Mouse (Mus musculus) limb, embryonic 10.5 days (tissue): ENCODE measurements around the gene Slc22a13. TPM values are rescaled to one million over a fixed set of nuclear protein-coding genes. Genes with fewer than 3 reads are reported as not detected.

Source experiments
- DNase-seq: peaks from one replicate; pipeline ENCODE4 v3.0.0-alpha.2; 2017; ENCODE audit warnings: low spot score
- H3K27ac ChIP-seq: fragments of 300-500 bp; sonication (generic); 2 replicates; pipeline ENCODE4 v1.5.1; 2016; ENCODE audit warnings: mild to moderate bottlenecking
- H3K27me3 ChIP-seq: fragments of 300-500 bp; sonication (generic); 2 replicates; pipeline ENCODE4 v1.6.1; 2016; ENCODE audit warnings: low read depth, mild to moderate bottlenecking; ENCODE audit not compliant: poor library complexity, severe bottlenecking
- H3K36me3 ChIP-seq: fragments of 300-500 bp; sonication (generic); 2 replicates; pipeline ENCODE4 v1.6.1; 2016; ENCODE audit warnings: mild to moderate bottlenecking, moderate library complexity
- H3K4me1 ChIP-seq: fragments of 300-500 bp; sonication (generic); 2 replicates; pipeline ENCODE4 v1.6.1; 2016
- H3K4me3 ChIP-seq: fragments of 300-500 bp; sonication (generic); 2 replicates; pipeline ENCODE4 v1.5.1; 2016; ENCODE audit warnings: mild to moderate bottlenecking, moderate library complexity
- H3K9me3 ChIP-seq: fragments of 300-500 bp; sonication (generic); replicated peaks from 2 replicates; pipeline ENCODE4 v1.6.1; 2016; ENCODE audit warnings: mild to moderate bottlenecking
- WGBS: fragments of 180-500 bp; shearing (Covaris S2); methylation state at CpG from one replicate; pipeline ENCODE4 v1.1.7; 2016; 5-methylcytosine and 5-hydroxymethylcytosine counted together
- polyA plus RNA-seq: library from polyadenylated mRNA; unstranded; fragments of >200 nt; fragmentation: Nextera tagmentation; extraction: Ambion mirVana; gene quantifications from 2 replicates; pipeline ENCODE4 v1.2.1, GENCODE M21; 2016

Slc22a13 gene
- polyA plus RNA-seq, 1 experiment from 2014 or later: not detected

DNA sequence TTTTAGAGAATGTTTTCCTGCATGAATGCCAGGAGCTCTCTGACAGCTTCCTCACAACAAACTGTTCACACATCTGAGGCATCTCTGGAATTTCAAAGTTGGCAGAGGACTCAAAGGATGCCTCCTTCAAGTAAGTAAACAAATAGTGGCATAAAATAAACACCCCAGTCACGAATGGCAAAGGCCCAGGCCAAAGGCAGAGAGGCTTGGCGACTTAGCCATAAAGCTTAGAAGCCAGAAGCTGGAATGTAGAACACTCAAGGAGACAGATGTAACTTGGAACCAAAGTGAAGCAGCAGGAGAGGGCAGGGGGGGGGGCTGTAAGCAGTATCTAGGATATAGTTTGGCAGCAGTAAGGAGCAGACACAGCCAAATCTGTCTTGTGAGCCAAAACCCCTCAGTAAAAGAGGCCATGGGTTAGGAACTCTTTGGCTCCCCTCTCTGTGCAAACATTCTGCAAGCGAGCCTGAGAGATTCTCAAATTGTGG, 27.6 kb downstream of the Slc22a13 start:
- no peak overlapping the region for H3K27ac ChIP-seq
- no peak for DNase-seq
- peaks cover 2% of the 10 kb centered on the region; the same call in 1 of the 2 replicates for H3K4me1 ChIP-seq
- H3K36me3 ChIP-seq: no peaks in the 10 kb centered on the region
- whole genome bisulfite sequencing: 43% methylated on average over 3 of the region's 3 CpGs
- no peaks in the 10 kb centered on the region for H3K27me3 ChIP-seq
- no peak overlapping the region for H3K4me3 ChIP-seq
- H3K9me3 ChIP-seq: no peaks in the 10 kb centered on the region

DNA sequence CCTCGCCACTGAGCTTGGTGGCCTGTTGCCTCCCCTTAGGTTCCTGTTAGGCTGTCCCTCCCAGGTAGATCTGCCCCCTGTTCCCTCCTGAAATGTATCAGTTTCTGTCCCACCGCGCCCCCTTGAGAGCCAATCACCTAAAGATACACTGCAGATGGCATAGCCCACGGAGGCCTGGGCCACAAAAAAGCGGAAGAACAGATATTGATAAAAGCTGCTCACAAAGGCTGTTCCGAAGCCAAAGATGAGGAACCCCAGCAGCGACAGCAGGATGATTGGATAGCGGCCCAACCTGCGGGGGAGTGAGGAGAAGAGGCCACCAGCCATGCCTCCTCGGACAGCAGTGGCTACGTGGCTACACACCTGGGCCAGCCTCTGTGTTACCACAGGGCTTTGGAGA, 29.6 kb downstream of the Slc22a13 start:
- H3K36me3 ChIP-seq: no peaks in the 10 kb centered on the region
- DNase-seq: no peak
- no peaks in the 10 kb centered on the region for H3K27me3 ChIP-seq
- H3K4me1 ChIP-seq: peaks cover 2% of the 10 kb centered on the region; the same call in 1 of the 2 replicates
- H3K9me3 ChIP-seq: no peaks in the 10 kb centered on the region
- WGBS: 92% methylated on average over 11 of the region's 11 CpGs
- no peak overlapping the region for H3K4me3 ChIP-seq
- H3K27ac ChIP-seq: no peak overlapping the region

DNA sequence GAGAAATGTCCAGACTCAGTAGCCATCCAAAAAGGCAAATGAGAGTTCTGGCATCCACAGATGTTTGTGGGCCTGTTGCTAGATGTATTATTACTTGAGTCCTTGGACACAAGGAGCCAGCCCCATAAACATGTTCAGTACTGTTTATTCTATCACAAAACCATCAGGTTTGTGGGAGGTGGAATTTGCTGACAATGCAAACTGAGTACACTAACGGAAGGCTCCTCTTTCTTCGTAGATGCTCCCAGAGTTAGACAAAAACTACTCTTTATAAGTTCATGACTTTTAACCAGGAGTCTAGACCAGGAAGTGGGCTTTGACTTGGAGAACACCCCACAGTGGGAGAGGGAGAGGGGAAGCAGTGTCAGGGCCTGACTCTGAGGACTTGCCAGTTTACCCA, 41.3 kb downstream of the Slc22a13 start:
- Histone ChIP-seq H3K9me3 (no peaks in the 10 kb centered on the region), H3K27ac (no peak overlapping the region), H3K4me1 (no peaks in the 10 kb centered on the region), H3K4me3 (no peak overlapping the region), H3K27me3 (no peaks in the 10 kb centered on the region), H3K36me3 (no peaks in the 10 kb centered on the region)
- DNase-seq: no peak
- WGBS: 93% methylated on average over 2 of the region's 2 CpGs

DNA sequence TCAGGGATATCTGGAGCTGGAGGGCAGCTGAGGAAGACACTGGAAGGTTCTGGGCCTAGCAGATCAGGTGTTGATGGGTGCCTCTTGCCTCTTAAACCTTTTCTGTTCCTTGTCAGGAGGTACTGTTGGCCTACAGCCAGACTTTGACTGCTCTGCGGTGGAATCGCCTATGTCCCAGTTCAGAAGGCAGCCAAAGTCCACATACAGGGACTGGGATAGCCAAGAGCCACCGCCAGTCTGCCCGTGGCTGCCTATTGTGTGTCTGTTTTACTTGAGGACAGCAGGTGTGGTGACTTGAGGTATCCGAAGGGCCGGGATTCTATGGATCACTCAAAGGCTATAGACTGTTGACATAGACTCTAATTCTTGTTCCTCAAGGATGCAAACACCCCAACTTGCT, 43.4 kb downstream of the Slc22a13 start:
- Histone ChIP-seq H3K4me3 (no peak overlapping the region), H3K27me3 (no peaks in the 10 kb centered on the region), H3K27ac (no peak overlapping the region), H3K9me3 (no peaks in the 10 kb centered on the region), H3K36me3 (no peaks in the 10 kb centered on the region), H3K4me1 (no peaks in the 10 kb centered on the region)
- no peak for DNase-seq
- WGBS: 96% methylated on average over 6 of the region's 6 CpGs

DNA sequence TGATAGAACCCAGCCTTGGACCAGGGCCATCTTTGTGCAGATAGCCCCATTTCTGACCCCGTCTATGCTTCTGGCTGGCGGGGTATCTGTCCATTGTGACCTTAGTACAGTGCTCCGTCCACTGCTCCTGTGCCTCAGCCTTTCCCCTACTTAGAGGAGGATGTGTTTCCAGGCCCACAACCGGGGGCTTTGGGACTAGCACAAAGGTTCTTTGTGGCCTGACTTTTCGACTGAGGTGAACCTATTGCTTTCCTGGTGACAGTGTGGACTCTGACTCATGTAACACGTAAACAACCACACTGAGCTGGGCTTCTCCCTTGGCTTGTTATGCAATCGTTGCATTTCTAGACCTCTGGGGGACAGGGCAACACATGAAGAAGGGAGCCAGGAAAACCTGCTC, 44.2 kb downstream of the Slc22a13 start:
- WGBS: 85% methylated on average over 7 of the region's 7 CpGs

DNA sequence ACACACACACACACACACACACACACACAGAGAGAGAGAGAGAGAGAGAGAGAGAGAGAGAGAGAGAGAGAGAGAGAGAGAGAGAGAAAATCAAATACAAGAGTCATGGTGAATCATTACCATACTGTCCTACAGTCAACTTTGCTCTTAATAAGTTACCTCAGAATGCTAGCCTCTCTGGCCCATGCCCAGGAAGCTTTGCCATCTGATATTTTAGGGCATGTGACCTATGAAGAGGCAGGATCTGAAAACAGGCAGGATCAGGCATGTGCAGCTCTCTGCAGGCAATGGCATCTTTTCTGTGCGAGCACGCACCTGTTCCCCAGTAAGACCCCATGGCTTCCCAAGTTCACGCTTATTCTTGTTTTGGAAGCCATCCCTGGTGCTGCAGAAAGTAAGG, 48.2 kb downstream of the Slc22a13 start:
- Histone ChIP-seq H3K4me1 (peaks cover 6% of the 10 kb centered on the region), H3K36me3 (no peaks in the 10 kb centered on the region), H3K27me3 (peaks cover 32% of the 10 kb centered on the region), H3K9me3 (no peaks in the 10 kb centered on the region), H3K27ac (no peak overlapping the region), H3K4me3 (no peak overlapping the region)
- 89% methylated on average over 3 of the region's 3 CpGs for WGBS
- no peak for DNase-seq

More for the DNA sequence above, 44.2 kb downstream of the Slc22a13 start:
- DNase-seq: no peak
- Histone ChIP-seq H3K4me3 (no peak overlapping the region), H3K9me3 (no peaks in the 10 kb centered on the region), H3K4me1 (no peaks in the 10 kb centered on the region), H3K36me3 (no peaks in the 10 kb centered on the region), H3K27me3 (no peaks in the 10 kb centered on the region), H3K27ac (no peak overlapping the region)

DNA sequence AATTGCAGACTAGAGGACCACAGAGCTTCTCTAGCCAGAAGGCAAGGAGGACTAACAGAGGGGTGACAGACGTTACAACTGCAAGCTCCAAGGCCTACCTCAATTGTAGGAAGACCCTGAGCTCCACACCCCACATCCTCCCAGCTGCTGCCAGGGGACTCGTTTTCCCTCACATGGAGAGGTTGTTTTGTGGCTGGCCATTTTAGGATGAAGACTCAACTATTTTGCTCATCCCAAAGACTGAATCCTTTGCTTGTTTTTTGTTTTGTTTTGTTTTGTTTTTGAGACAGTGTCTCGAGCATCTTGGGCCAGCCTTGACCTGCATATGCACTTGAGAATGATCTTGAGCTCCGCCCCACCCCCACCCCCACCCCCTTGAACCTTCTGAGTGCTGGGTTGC, 50.0 kb downstream of the Slc22a13 start, which contains the start of gene Gm47289:
Gene Gm47289, plus strand, starts transcription at position 301 of the 400 bp plus-strand sequence.
- Histone ChIP-seq H3K36me3 (no peaks in the 10 kb centered on the region), H3K27me3 (peaks cover 42% of the 10 kb centered on the region), H3K4me3 (no peak within 1 kb of the TSS), H3K4me1 (peaks cover 6% of the 10 kb centered on the region), H3K9me3 (no peaks in the 10 kb centered on the region), H3K27ac (no peak within 1 kb of the TSS)
- 60% methylated on average over 4 of the region's 4 CpGs for WGBS
- no peak for DNase-seq

DNA sequence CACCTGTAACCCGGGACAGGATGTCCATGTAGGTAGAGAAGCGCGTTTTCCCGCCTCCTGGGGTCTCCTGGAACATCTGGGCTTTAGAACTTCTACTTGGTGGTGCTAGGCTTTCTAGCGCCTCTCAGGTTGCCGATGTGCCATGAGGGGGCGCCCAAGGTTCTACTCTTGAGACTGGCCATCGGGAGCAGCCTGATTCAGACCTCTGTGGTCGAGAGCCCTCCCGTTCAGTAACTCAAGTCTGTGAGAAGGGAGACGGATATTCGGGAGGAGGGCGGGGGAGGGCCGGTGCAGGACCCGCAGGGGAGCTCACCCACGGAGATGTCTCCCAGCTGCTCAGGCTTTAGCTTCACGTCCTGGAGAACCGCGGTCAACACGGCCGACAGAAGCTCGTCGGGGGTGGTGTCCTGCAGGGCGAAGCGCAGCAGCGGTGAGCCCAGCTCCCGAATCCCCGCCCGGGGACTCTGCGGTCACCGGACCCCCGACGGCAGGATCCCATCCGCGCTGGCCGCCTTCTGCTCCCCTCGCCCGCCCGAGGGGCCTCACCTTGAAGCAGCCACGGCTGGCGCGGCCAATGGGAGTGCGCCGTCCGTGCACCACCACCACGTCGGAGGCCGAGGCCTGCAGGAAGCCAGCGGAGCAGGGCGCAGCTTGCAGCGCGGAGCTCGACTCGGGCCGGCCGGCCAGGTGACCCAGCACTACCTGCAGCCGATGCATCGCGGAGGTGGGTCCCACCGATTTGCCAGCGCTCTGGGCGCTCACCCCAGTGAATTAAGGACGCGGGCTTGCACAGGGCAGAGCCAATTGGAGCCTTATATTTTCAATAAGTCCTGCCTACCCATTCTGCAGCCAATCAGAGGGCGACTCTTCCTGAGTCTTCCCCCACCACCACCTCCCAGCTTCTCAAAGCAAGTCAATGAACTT, 52.4 kb downstream of the Slc22a13 start, which contains the start of gene Acaa1b:
Gene Acaa1b, minus strand, starts transcription at position 816 of the 924 bp plus-strand sequence.
- H3K4me3 ChIP-seq: peak within 1 kb of the TSS; percentile 58
- peak; percentile 81 for DNase-seq
- WGBS: 1% methylated on average over 65 of the region's 65 CpGs
- peaks cover 42% of the 10 kb centered on the region for H3K27me3 ChIP-seq
- H3K9me3 ChIP-seq: no peaks in the 10 kb centered on the region
- peaks cover 6% of the 10 kb centered on the region for H3K4me1 ChIP-seq
- H3K27ac ChIP-seq: no peak within 1 kb of the TSS
- H3K36me3 ChIP-seq: no peaks in the 10 kb centered on the region

DNA sequence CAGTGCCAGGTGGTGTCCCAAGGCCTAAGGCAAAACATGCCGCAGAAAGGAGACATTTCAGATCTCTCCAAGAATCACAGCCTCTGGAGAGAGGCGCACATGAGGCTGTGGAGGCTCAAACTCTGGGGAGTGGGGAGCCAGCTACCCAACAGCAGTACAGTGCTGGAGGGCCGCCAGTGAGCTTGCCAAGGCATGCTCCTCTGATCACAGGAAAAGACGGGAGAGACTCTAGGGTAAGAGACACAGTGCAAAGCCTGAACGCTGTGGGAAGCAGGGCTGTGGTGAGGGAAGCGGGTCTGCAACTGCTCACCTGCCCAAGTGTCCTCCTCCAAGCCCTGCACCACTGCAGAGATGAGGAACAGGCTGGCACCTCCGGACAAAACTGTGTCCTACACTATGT, 53.1 kb downstream of the Slc22a13 start:
- Histone ChIP-seq H3K4me1 (peaks cover 6% of the 10 kb centered on the region), H3K27me3 (peaks cover 42% of the 10 kb centered on the region), H3K27ac (no peak overlapping the region), H3K9me3 (no peaks in the 10 kb centered on the region), H3K4me3 (no peak overlapping the region), H3K36me3 (no peaks in the 10 kb centered on the region)
- WGBS: 62% methylated on average over 7 of the region's 7 CpGs
- no peak for DNase-seq

DNA sequence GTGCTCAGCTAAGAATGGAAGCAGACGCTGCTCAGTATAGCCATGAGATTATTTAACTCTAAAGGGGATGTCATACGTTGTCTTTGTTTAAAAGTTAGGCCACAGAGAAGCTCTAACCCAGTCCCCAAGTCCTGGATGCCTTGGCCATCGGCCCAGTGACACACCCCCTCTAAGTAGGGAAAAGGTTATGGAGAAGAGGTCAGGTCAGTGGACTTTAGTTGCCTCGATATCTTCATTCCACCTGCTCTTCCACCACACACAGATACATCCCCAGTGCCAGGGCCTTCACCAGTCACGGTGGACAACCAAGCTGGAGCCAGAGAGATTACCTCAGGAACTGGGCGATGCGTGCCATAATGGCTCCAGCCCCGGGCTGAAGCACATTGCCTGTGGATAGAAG, 53.5 kb downstream of the Slc22a13 start:
- Histone ChIP-seq H3K4me3 (no peak overlapping the region), H3K9me3 (no peaks in the 10 kb centered on the region)
- WGBS: 81% methylated on average over 8 of the region's 8 CpGs

DNA sequence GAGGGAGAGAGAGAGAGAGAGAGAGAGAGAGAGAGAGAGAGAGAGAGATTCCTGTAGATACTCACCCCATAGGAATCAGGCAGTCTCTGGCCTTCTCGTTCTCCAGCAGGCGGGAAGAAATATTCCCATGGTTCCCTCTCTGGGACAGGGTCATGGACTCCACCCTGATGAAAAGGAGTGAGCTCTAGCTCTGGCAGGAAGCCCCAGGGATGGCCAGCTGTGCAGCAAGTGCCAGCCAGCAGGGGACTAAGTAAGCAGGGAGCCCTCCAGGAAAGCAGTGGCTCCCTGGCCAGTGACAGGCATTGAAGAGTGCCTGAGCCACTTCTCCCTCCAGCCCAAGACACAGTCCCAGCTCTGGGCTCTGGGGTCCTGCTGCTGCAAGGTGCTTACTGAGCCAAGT, 57.1 kb downstream of the Slc22a13 start:
- peaks cover 21% of the 10 kb centered on the region for H3K27me3 ChIP-seq
- H3K9me3 ChIP-seq: no peaks in the 10 kb centered on the region
- 71% methylated on average over 2 of the region's 2 CpGs for WGBS
- no peaks in the 10 kb centered on the region for H3K36me3 ChIP-seq
- H3K4me3 ChIP-seq: no peak overlapping the region
- DNase-seq: no peak
- no peak overlapping the region for H3K27ac ChIP-seq
- peaks cover 4% of the 10 kb centered on the region for H3K4me1 ChIP-seq

More for the DNA sequence above, 53.5 kb downstream of the Slc22a13 start:
- DNase-seq: no peak
- Histone ChIP-seq H3K36me3 (no peaks in the 10 kb centered on the region), H3K4me1 (peaks cover 6% of the 10 kb centered on the region), H3K27ac (no peak overlapping the region), H3K27me3 (peaks cover 42% of the 10 kb centered on the region)

DNA sequence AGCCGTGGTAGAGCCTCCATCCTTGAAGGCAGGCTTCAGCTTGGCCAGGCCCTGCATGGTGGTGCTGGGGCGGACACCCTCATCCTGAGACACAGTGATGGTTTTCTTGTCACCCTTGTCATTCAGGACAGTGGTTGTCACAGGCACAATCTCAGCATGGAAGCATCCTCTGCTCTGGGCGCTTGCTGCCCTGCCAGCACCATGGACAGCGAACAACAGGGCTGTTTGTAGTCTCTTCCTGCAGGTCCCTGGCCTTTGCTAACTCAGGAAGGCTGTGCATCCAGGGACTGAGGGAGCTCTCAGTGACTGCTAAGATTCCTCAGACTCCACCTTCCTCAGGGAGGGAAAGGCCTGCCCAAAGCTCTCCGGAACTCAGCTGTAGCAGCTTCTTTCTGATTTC, 59.3 kb downstream of the Slc22a13 start:
- 22% methylated on average over 5 of the region's 5 CpGs for WGBS
- DNase-seq: peak; percentile 89
- H3K4me3 ChIP-seq: no peak overlapping the region
- H3K27me3 ChIP-seq: no peaks in the 10 kb centered on the region
- no peaks in the 10 kb centered on the region for H3K4me1 ChIP-seq
- H3K36me3 ChIP-seq: no peaks in the 10 kb centered on the region
- H3K27ac ChIP-seq: no peak overlapping the region
- H3K9me3 ChIP-seq: no peaks in the 10 kb centered on the region

DNA sequence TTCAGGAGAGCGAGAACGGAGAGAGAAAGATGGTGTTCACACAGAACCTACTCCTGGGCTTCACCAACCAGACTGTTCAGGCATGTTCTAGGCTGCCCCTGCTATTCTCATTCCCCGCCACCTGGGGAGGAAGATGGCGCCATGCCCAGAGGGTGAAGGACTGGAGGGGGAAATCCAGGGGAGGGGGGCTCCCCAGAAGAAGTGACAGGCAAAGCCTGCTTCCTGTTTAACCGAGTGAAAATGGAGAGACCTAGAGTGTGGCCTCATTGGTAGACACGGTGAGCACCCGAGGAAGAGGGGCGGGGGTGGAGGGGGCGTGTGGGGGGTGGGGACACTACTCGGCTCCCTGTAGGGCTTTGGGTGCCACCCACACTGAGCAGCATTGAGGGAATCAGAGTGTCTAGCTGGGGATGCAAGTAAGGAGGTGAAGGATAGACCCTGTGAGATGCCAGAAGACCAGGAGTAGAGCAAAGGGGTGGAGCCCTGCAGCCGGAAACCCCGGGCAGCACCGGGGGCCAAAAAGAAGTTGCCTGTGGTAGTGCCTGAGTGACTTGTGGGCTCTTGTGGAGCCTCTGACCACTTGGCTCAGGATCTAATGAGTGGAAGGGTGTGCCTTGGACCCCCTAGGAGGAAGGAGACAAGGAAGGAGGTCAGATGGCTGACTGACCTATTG, 62.7 kb downstream of the Slc22a13 start:
- no peaks in the 10 kb centered on the region for H3K36me3 ChIP-seq
- no peaks in the 10 kb centered on the region for H3K9me3 ChIP-seq
- DNase-seq: no peak
- no peak overlapping the region for H3K4me3 ChIP-seq
- H3K27me3 ChIP-seq: no peaks in the 10 kb centered on the region
- WGBS: 77% methylated on average over 13 of the region's 13 CpGs
- H3K4me1 ChIP-seq: no peaks in the 10 kb centered on the region
- H3K27ac ChIP-seq: no peak overlapping the region
